ENCODE assay signal across 8 mouse cellular contexts in the genomic region with DNA sequence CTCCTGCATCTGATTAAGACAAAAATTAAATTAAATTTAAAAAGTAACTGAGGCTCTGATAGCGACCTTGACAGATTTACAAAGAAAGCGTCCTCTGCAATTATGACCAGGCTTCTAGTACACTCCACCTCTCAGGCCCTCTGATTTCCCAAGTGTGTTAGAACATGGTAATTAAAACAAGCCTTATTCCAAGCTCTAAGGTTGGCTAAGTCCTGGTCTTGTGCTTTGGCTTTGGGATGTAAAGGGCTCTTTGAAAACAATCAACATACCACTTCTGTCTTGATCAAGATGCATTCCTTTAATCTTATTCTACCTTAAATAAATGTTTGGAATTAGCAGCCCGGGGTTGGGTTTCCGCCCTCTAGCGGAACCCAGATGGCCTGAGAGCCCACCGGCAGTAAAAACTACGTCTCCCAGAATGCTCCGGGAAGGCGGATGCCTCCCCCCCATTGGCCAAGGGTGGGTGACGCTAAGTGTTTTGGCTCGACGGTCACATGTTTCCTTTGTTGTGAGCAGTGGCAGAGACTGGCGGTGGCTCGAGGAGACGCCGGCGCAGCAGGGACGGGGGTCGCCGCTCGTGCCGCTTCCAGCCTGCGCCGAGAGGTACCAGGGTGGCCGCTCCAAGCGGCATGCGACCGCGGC. TPM values are rescaled to one million over a fixed set of nuclear protein-coding genes. Genes with fewer than 3 reads are reported as not detected.
DNase-seq lines count a peak whose midpoint lies in the region; ATAC-seq and TF ChIP-seq lines count a peak whose summit lies in the region.

Klhl24 (plus strand) TSS at position 474 of the 642 bp plus-strand sequence.

- TF ChIP-seq CTCF in CH12.LX (conservative IDR thresholded peaks at IDR 0.05 in 1 of 2, IDR thresholded peaks at IDR 0.05 in 1 of 2; ENCODE audit: low read depth in 2 of 2, low read length in 2 of 2): peak in 1 of 2 experiments; percentile 79; a peak in 2 of 4 replicates
- TF ChIP-seq CTCF in testis, adult 2 months (IDR thresholded peaks at IDR 0.05; ENCODE audit: control insufficient read depth, insufficient read depth, insufficient replicate concordance, low read depth, low read length): 0 out of 2 replicates have a peak, but pooled peaks have one; percentile 36

- TF ChIP-seq POLR2A in CH12.LX (IDR thresholded peaks at IDR 0.05; ENCODE audit: low read depth, low read length): peak; percentile 46
- TF ChIP-seq POLR2A in testis, adult 2 months (IDR thresholded peaks at IDR 0.05; ENCODE audit: control insufficient read depth, low read depth, low read length): peak; percentile 97

- no peak for TF ChIP-seq EP300 in CH12.LX (IDR thresholded peaks at IDR 0.05; ENCODE audit: low read length)

- H3K4me1 ChIP-seq in CH12.LX (ENCODE audit: control insufficient read depth in 1 of 2, insufficient read depth in 2 of 2): peaks cover 0 to 20% of the 10 kb centered on the region in 2 experiments; a peak in 2 of 4 replicates
- no peaks in the 10 kb centered on the region for H3K4me1 ChIP-seq in forebrain, embryonic 11.5 days (replicated peaks; ENCODE audit: control insufficient read depth, insufficient read depth, low read length)
- peaks cover 2% of the 10 kb centered on the region; the same call in 1 of the 2 replicates for H3K4me1 ChIP-seq in heart, embryonic 16.5 days (ENCODE audit: control insufficient read depth, insufficient read depth, low read length)
- peaks cover 13% of the 10 kb centered on the region for H3K4me1 ChIP-seq in liver, embryonic 15.5 days (replicated peaks)
- H3K4me1 ChIP-seq in neural tube, embryonic 12.5 days: 0 out of 2 replicates have a peak, but pooled peaks cover 3% of the 10 kb centered on the region
- H3K4me1 ChIP-seq in testis, adult 2 months (ENCODE audit: control insufficient read depth, insufficient read depth, low read length): no peaks in the 10 kb centered on the region; the same call in 1 of the 2 replicates

- H3K79me2 ChIP-seq in CH12.LX (replicated peaks; ENCODE audit: control insufficient read depth, extremely low read depth, insufficient read depth, poor library complexity, severe bottlenecking): no peaks in the 10 kb centered on the region

- H3K27me3 ChIP-seq in CH12.LX (replicated peaks): no peaks in the 10 kb centered on the region
- no peaks in the 10 kb centered on the region for H3K27me3 ChIP-seq in forebrain, embryonic 11.5 days (ENCODE audit: control insufficient read depth, insufficient read depth, low read length)
- no peaks in the 10 kb centered on the region for H3K27me3 ChIP-seq in heart, embryonic 16.5 days (ENCODE audit: control insufficient read depth, insufficient read depth, low read length)
- no peaks in the 10 kb centered on the region for H3K27me3 ChIP-seq in liver, embryonic 15.5 days
- H3K27me3 ChIP-seq in neural tube, embryonic 12.5 days (replicated peaks): no peaks in the 10 kb centered on the region
- no peaks in the 10 kb centered on the region for H3K27me3 ChIP-seq in testis, adult 2 months (ENCODE audit: control insufficient read depth, insufficient read depth, low read length)

- in situ Hi-C loops in CH12.LX (cut with MboI; ENCODE audit: low pct_ligation_motif_present, low pct_unique_long_range_greater_than_20kb, low sequenced_read_pairs): loop anchor here (10.0 to 25.0 kb wide), 3 partner anchors 122 to 360 kb away; no protein-coding TSS in a partner anchor

- peak; percentile 99 for DNase-seq in CH12.LX (ENCODE audit: extremely low read depth)
- peak; percentile 88 for DNase-seq in c-Kit-positive CD71-positive TER-119-negative erythroid progenitor cells, embryonic 14.5 days (ENCODE audit: low read depth)
- peak; percentile 95 for DNase-seq in forebrain, embryonic 11.5 days (ENCODE audit: low spot score)
- DNase-seq in kidney, postnatal 36 days: peak; percentile 94 to 96

- H3K36me3 ChIP-seq in CH12.LX (replicated peaks in 1 of 2; ENCODE audit: control insufficient read depth in 1 of 2, insufficient read depth in 1 of 2, low read length in 1 of 2): peaks cover 0 to 9% of the 10 kb centered on the region in 2 experiments
- H3K36me3 ChIP-seq in forebrain, embryonic 11.5 days (ENCODE audit: control insufficient read depth, insufficient read depth, low read length): no peaks in the 10 kb centered on the region
- 0 out of 2 replicates have a peak, but pooled peaks cover 2% of the 10 kb centered on the region for H3K36me3 ChIP-seq in heart, embryonic 16.5 days (ENCODE audit: control insufficient read depth, insufficient read depth)
- H3K36me3 ChIP-seq in liver, embryonic 15.5 days (replicated peaks): no peaks in the 10 kb centered on the region
- H3K36me3 ChIP-seq in neural tube, embryonic 12.5 days: no peaks in the 10 kb centered on the region
- H3K36me3 ChIP-seq in testis, adult 2 months (ENCODE audit: control insufficient read depth, insufficient read depth, low read length): no peaks in the 10 kb centered on the region

- peak within 1 kb of the TSS; percentile 70 for H3K4me2 ChIP-seq in CH12.LX (ENCODE audit: insufficient read depth, low read depth, poor library complexity, severe bottlenecking)
- peak within 1 kb of the TSS; percentile 53 for H3K4me2 ChIP-seq in forebrain, embryonic 11.5 days (ENCODE audit: low read depth, low read length, severe bottlenecking)
- peak within 1 kb of the TSS; percentile 67 for H3K4me2 ChIP-seq in heart, embryonic 16.5 days (ENCODE audit: low read depth, low read length)
- peak within 1 kb of the TSS; percentile 94 for H3K4me2 ChIP-seq in liver, embryonic 15.5 days
- H3K4me2 ChIP-seq in neural tube, embryonic 12.5 days (replicated peaks): peak within 1 kb of the TSS; percentile 67

- dilution Hi-C loops in CH12.LX (cut with MboI; ENCODE audit: extremely low pct_ligation_motif_present, extremely low pct_unique_long_range_greater_than_20kb, low sequenced_read_pairs): no loop called here

- H3K4me3 ChIP-seq in CH12.LX (replicated peaks in 1 of 3; ENCODE audit: low read depth in 2 of 3, low read length in 2 of 3, poor library complexity in 1 of 3): peak within 1 kb of the TSS; percentile 71 to 87 (median 80)
- peak within 1 kb of the TSS; percentile 90 for H3K4me3 ChIP-seq in forebrain, embryonic 11.5 days (ENCODE audit: low read depth, low read length)
- peak within 1 kb of the TSS; percentile 97 for H3K4me3 ChIP-seq in heart, embryonic 16.5 days (ENCODE audit: low read length)
- peak within 1 kb of the TSS; percentile 92 for H3K4me3 ChIP-seq in liver, embryonic 15.5 days (replicated peaks)
- peak within 1 kb of the TSS; percentile 93 for H3K4me3 ChIP-seq in neural tube, embryonic 12.5 days
- H3K4me3 ChIP-seq in testis, adult 2 months (ENCODE audit: control insufficient read depth, low read depth, low read length): peak within 1 kb of the TSS; percentile 79

- H3K27ac ChIP-seq in CH12.LX (ENCODE audit: insufficient read depth, low read depth): peak within 1 kb of the TSS; percentile 90
- peak within 1 kb of the TSS; percentile 92 for H3K27ac ChIP-seq in forebrain, embryonic 11.5 days (ENCODE audit: low read depth, low read length)
- peak within 1 kb of the TSS; percentile 100 for H3K27ac ChIP-seq in heart, embryonic 16.5 days (ENCODE audit: low read length)
- H3K27ac ChIP-seq in liver, embryonic 15.5 days (replicated peaks): peak within 1 kb of the TSS; percentile 92
- peak within 1 kb of the TSS; percentile 97 for H3K27ac ChIP-seq in neural tube, embryonic 12.5 days
- H3K27ac ChIP-seq in testis, adult 2 months (ENCODE audit: control insufficient read depth, insufficient read depth, low read depth, low read length): peak within 1 kb of the TSS; percentile 83

- peak; percentile 38 for TF ChIP-seq RAD21 in CH12.LX (IDR thresholded peaks at IDR 0.05; ENCODE audit: low read depth, low read length)

- H3K9me3 ChIP-seq in CH12.LX (replicated peaks; ENCODE audit: low read length): peaks cover 15% of the 10 kb centered on the region
- H3K9me3 ChIP-seq in forebrain, embryonic 11.5 days (ENCODE audit: control insufficient read depth, low read length): no peaks in the 10 kb centered on the region
- H3K9me3 ChIP-seq in heart, embryonic 16.5 days (replicated peaks; ENCODE audit: control insufficient read depth, low read length): no peaks in the 10 kb centered on the region
- H3K9me3 ChIP-seq in liver, embryonic 15.5 days (replicated peaks): no peaks in the 10 kb centered on the region
- no peaks in the 10 kb centered on the region for H3K9me3 ChIP-seq in neural tube, embryonic 12.5 days

- 3% methylated on average over 28 of the region's 29 CpGs for WGBS in forebrain, embryonic 11.5 days
- 2% methylated on average over 29 of the region's 29 CpGs for WGBS in heart, embryonic 16.5 days
- WGBS in liver, embryonic 15.5 days (ENCODE audit: insufficient replicate concordance): under 1% methylated on average over 29 of the region's 29 CpGs
- 1% methylated on average over 29 of the region's 29 CpGs for WGBS in neural tube, embryonic 12.5 days

- ATAC-seq in forebrain, embryonic 11.5 days (replicated peaks; ENCODE audit: low FRiP score): peak; percentile 95
- ATAC-seq in heart, embryonic 16.5 days (replicated peaks; ENCODE audit: extremely low read depth, insufficient read depth, low FRiP score): peak; percentile 90
- peak; percentile 86 for ATAC-seq in liver, embryonic 15.5 days (ENCODE audit: insufficient read depth)
- ATAC-seq in neural tube, embryonic 12.5 days (ENCODE audit: low FRiP score, low read depth): peak; percentile 97

- peak within 1 kb of the TSS; percentile 66 for H3K9ac ChIP-seq in CH12.LX (ENCODE audit: insufficient read depth, low read depth)
- peak within 1 kb of the TSS; percentile 84 for H3K9ac ChIP-seq in forebrain, embryonic 11.5 days (ENCODE audit: low read length)
- H3K9ac ChIP-seq in heart, embryonic 16.5 days (ENCODE audit: low read length): peak within 1 kb of the TSS; percentile 99
- peak within 1 kb of the TSS; percentile 83 for H3K9ac ChIP-seq in liver, embryonic 15.5 days
- H3K9ac ChIP-seq in neural tube, embryonic 12.5 days: peak within 1 kb of the TSS; percentile 99

TF ChIP-seq in CH12.LX, 34 proteins besides CTCF, POLR2A, EP300 and RAD21 (continues in another document):
- TF ChIP-seq ZMIZ1 (IDR thresholded peaks at IDR 0.05; ENCODE audit: low read depth, low read length) (peak; percentile 56; the same call in 1 of the 2 replicates), ELF1 (IDR thresholded peaks at IDR 0.05; ENCODE audit: low read depth, low read length) (peak; percentile 92), PAX5 (IDR thresholded peaks at IDR 0.05; ENCODE audit: low read length) (no peak), HCFC1 (IDR thresholded peaks at IDR 0.05; ENCODE audit: low read depth, low read length) (peak; percentile 97), ETS1 (conservative IDR thresholded peaks at IDR 0.05; ENCODE audit: low read depth, low read length) (0 out of 2 replicates have a peak, but pooled peaks have one; percentile 32)

RNA-seq across cellular contexts. Expression of gene Klhl24, which starts in this region (rescaled TPM):
- total RNA-seq in CH12.LX (2012; rRNA removed): 8.1 and 19.6 TPM in 2 replicates
- total RNA-seq in CH12.LX (2014; rRNA removed): 31.1 and 33.5 TPM in 2 replicates
- polyA plus RNA-seq in CH12.LX (2012; ENCODE audit: insufficient read length, low read depth): 14.9 and 15.9 TPM in 2 replicates
- polyA plus RNA-seq in forebrain, embryonic 11.5 days (2014; fragmentation: Nextera tagmentation; extraction: Ambion mirVana): 30.6 and 33.0 TPM in 2 replicates
- polyA plus RNA-seq in heart, embryonic 16.5 days (2015; fragmentation: Nextera tagmentation; extraction: Ambion mirVana): 42.3 and 45.3 TPM in 2 replicates
- polyA plus RNA-seq in liver, embryonic 15.5 days (2015; fragmentation: Nextera tagmentation; extraction: Ambion mirVana): 5.5 and 6.2 TPM in 2 replicates
- 60.4 and 69.7 TPM in 2 replicates for polyA plus RNA-seq in neural tube, embryonic 12.5 days (2016; fragmentation: Nextera tagmentation; extraction: Ambion mirVana)
- 19.2 and 22.6 TPM in 2 replicates for polyA plus RNA-seq in testis, adult 2 months (2012; rRNA removed)

Comparison
In these comparisons a context has a peak if more than half of its experiments do, and no peak if none do; other contexts are left out.
1. Peak in every context shown above with its lines: DNase-seq, ATAC-seq, H3K4me3 ChIP-seq and H3K27ac ChIP-seq.